Mouse (Mus musculus) MEL (cell line): ENCODE results near the gene Ptpro. TPM values are rescaled to one million over a fixed set of nuclear protein-coding genes. Genes with fewer than 3 reads are reported as not detected.

Experiments
- DNase-seq: peaks from one replicate; pipeline ENCODE4 v3.0.0; 2011; ENCODE audit warnings: low read depth, low spot score
- H3K27ac ChIP-seq: 2 replicates; pipeline ENCODE4 v1.5.1; 2012; ENCODE audit warnings: low read depth, mild to moderate bottlenecking, control low read depth, low read length, moderate library complexity; ENCODE audit not compliant: control insufficient read depth
- H3K27me3 ChIP-seq, 2 experiments: fragments of 150-350 bp in 1 of 2; sonication (generic) in 1 of 2; 2 replicates each; pipeline ENCODE4 v1.6.1; 2012; ENCODE audit warnings: low read length in 2 of 2, mild to moderate bottlenecking in 2 of 2, improper control_type of control experiment in 1 of 2, moderate library complexity in 1 of 2; ENCODE audit not compliant: insufficient read depth in 2 of 2, control insufficient read depth in 1 of 2
- H3K36me3 ChIP-seq, 2 experiments: 2 replicates each; pipeline ENCODE4 v1.6.1; 2012 to 2014; ENCODE audit warnings: low read length in 2 of 2, improper control_type of control experiment in 1 of 2, inconsistent platforms in 1 of 2, mild to moderate bottlenecking in 1 of 2; ENCODE audit not compliant: insufficient read depth in 2 of 2, control insufficient read depth in 1 of 2
- H3K4me1 ChIP-seq, 2 experiments: fragments of 150-350 bp in 1 of 2; sonication (generic) in 1 of 2; 2 replicates each; pipeline ENCODE4 v1.6.1; 2012; ENCODE audit warnings: low read length in 2 of 2, improper control_type of control experiment in 1 of 2, mild to moderate bottlenecking in 1 of 2; ENCODE audit not compliant: insufficient read depth in 2 of 2, control insufficient read depth in 1 of 2
- H3K4me3 ChIP-seq, 2 experiments: fragments of 150-350 bp in 1 of 2; sonication (generic) in 1 of 2; 2 replicates each; pipeline ENCODE4 v1.5.1; 2012; ENCODE audit warnings: low read depth in 2 of 2, low read length in 2 of 2, mild to moderate bottlenecking in 2 of 2, moderate library complexity in 2 of 2, control low read depth in 1 of 2, improper control_type of control experiment in 1 of 2; ENCODE audit not compliant: control insufficient read depth in 1 of 2, insufficient read depth in 1 of 2
- H3K79me2 ChIP-seq: 2 replicates; pipeline ENCODE4 v1.6.1; 2012; ENCODE audit warnings: mild to moderate bottlenecking, low read length, moderate library complexity; ENCODE audit not compliant: control insufficient read depth, poor library complexity, insufficient read depth
- H3K9ac ChIP-seq: 2 replicates; pipeline ENCODE4 v1.6.1; 2012; ENCODE audit warnings: low read depth, mild to moderate bottlenecking, control low read depth, low read length, moderate library complexity; ENCODE audit not compliant: control insufficient read depth, poor library complexity, severe bottlenecking
- H3K9me3 ChIP-seq: fragments of 150-350 bp; sonication (generic); replicated peaks from 2 replicates; pipeline ENCODE4 v1.6.1; 2012; ENCODE audit warnings: mild to moderate bottlenecking, low read length, improper control_type of control experiment, moderate library complexity; ENCODE audit not compliant: insufficient read depth
- CHD2 ChIP-seq: IDR thresholded peaks from 2 replicates; pipeline ENCODE4 v1.6.1; 2011; ENCODE audit warnings: low read length, improper control_type of control experiment
- CTCF ChIP-seq, 3 experiments: IDR thresholded peaks in 2 of 3; conservative IDR thresholded peaks in 1 of 3; 2 replicates each; pipeline ENCODE4 v1.5.1; 2011 to 2012; ENCODE audit warnings: low read length in 3 of 3, low read depth in 2 of 3, mild to moderate bottlenecking in 2 of 3, improper control_type of control experiment in 1 of 3, inconsistent platforms in 1 of 3, mixed read lengths in 1 of 3, moderate library complexity in 1 of 3; ENCODE audit not compliant: control insufficient read depth in 1 of 3, insufficient read depth in 1 of 3, poor library complexity in 1 of 3, severe bottlenecking in 1 of 3
- E2F4 ChIP-seq: IDR thresholded peaks from 2 replicates; pipeline ENCODE4 v1.6.1; 2011; ENCODE audit warnings: low read depth, low read length, improper control_type of control experiment, borderline replicate concordance
- ELF1 ChIP-seq: IDR thresholded peaks from 2 replicates; pipeline ENCODE4 v1.6.1; 2014; ENCODE audit warnings: low read depth, mild to moderate bottlenecking, inconsistent platforms, low read length, improper control_type of control experiment, moderate library complexity
- ETS1 ChIP-seq: IDR thresholded peaks from 2 replicates; pipeline ENCODE4 v1.6.1; 2012; ENCODE audit warnings: low read depth, mild to moderate bottlenecking, inconsistent platforms, low read length, improper control_type of control experiment, moderate library complexity
- GABPA ChIP-seq: IDR thresholded peaks from 2 replicates; pipeline ENCODE4 v1.6.1; 2012; ENCODE audit warnings: low read depth, mild to moderate bottlenecking, inconsistent platforms, low read length, improper control_type of control experiment, moderate library complexity
- JUND ChIP-seq: IDR thresholded peaks from 2 replicates; pipeline ENCODE4 v1.6.1; 2011; ENCODE audit warnings: low read depth, mild to moderate bottlenecking, improper control_type of control experiment, low read length
- MAZ ChIP-seq: IDR thresholded peaks from 2 replicates; pipeline ENCODE4 v1.6.1; 2012; ENCODE audit warnings: low read depth, mild to moderate bottlenecking, inconsistent platforms, low read length, improper control_type of control experiment
- MEF2A ChIP-seq: IDR thresholded peaks from 2 replicates; pipeline ENCODE4 v1.6.1; 2014; ENCODE audit warnings: low read depth, mild to moderate bottlenecking, inconsistent platforms, low read length, improper control_type of control experiment; ENCODE audit not compliant: poor library complexity, insufficient replicate concordance, severe bottlenecking; ENCODE audit errors: extremely low read depth
- MXI1 ChIP-seq: IDR thresholded peaks from 2 replicates; pipeline ENCODE4 v1.6.1; 2011; ENCODE audit warnings: mild to moderate bottlenecking, low read depth, low read length, improper control_type of control experiment
- NELFE ChIP-seq: IDR thresholded peaks from 2 replicates; pipeline ENCODE4 v1.6.1; 2011; ENCODE audit warnings: low read depth, low read length, improper control_type of control experiment
- RCOR1 ChIP-seq: IDR thresholded peaks from 2 replicates; pipeline ENCODE4 v1.6.1; 2012; ENCODE audit warnings: low read depth, mild to moderate bottlenecking, inconsistent platforms, low read length, improper control_type of control experiment
- SIN3A ChIP-seq: IDR thresholded peaks from 2 replicates; pipeline ENCODE4 v1.6.1; 2012; ENCODE audit warnings: low read length, improper control_type of control experiment, inconsistent platforms
- SMC3 ChIP-seq: IDR thresholded peaks from 2 replicates; pipeline ENCODE4 v1.6.1; 2011; ENCODE audit warnings: low read depth, low read length, improper control_type of control experiment
- TAL1 ChIP-seq: IDR thresholded peaks from 2 replicates; pipeline ENCODE4 v1.6.1; 2012; ENCODE audit warnings: mild to moderate bottlenecking, inconsistent platforms, low read length, moderate library complexity, mixed read lengths
- TCF12 ChIP-seq: IDR thresholded peaks from 2 replicates; pipeline ENCODE4 v1.6.1; 2014; ENCODE audit warnings: low read depth, mild to moderate bottlenecking, inconsistent platforms, low read length, improper control_type of control experiment, moderate library complexity
- UBTF ChIP-seq: IDR thresholded peaks from 2 replicates; pipeline ENCODE4 v1.6.1; 2012; ENCODE audit warnings: low read depth, mild to moderate bottlenecking, inconsistent platforms, low read length, improper control_type of control experiment, moderate library complexity, borderline replicate concordance; ENCODE audit not compliant: insufficient read depth
- USF2 ChIP-seq, 2 experiments: IDR thresholded peaks; 2 replicates each; pipeline ENCODE4 v1.6.1; 2011 to 2012; ENCODE audit warnings: improper control_type of control experiment in 2 of 2, low read length in 2 of 2, borderline replicate concordance in 1 of 2, inconsistent platforms in 1 of 2, low read depth in 1 of 2, mild to moderate bottlenecking in 1 of 2; ENCODE audit not compliant: insufficient read depth in 1 of 2
- ZC3H11A ChIP-seq: IDR thresholded peaks from 2 replicates; pipeline ENCODE4 v1.6.1; 2012; ENCODE audit warnings: low read depth, mild to moderate bottlenecking, inconsistent platforms, low read length, improper control_type of control experiment
- ZKSCAN1 ChIP-seq: IDR thresholded peaks from 2 replicates; pipeline ENCODE4 v1.6.1; 2012; ENCODE audit warnings: low read depth, mild to moderate bottlenecking, inconsistent platforms, low read length, improper control_type of control experiment, moderate library complexity
- ZMIZ1 ChIP-seq: IDR thresholded peaks from 2 replicates; pipeline ENCODE4 v1.6.1; 2012; ENCODE audit warnings: low read depth, mild to moderate bottlenecking, inconsistent platforms, low read length, improper control_type of control experiment, moderate library complexity
- ZNF384 ChIP-seq: IDR thresholded peaks from 2 replicates; pipeline ENCODE4 v1.6.1; 2012; ENCODE audit warnings: low read depth, mild to moderate bottlenecking, inconsistent platforms, low read length, improper control_type of control experiment
- polyA plus RNA-seq, 2 experiments: library from polyadenylated mRNA; stranded (reverse) in 1 of 2; unstranded in 1 of 2; fragments of >175 nt in 1 of 2; fragments of >200 nt in 1 of 2; gene quantifications; 2 replicates each; pipeline versions ENCODE4 v1.2.1 to v1.2.4; 2012; ENCODE audit warnings: low replicate concordance in 2 of 2, low read depth in 1 of 2; ENCODE audit not compliant: insufficient read length in 2 of 2, insufficient read depth in 1 of 2, missing spikeins in 1 of 2
- total RNA-seq: library from RNA; depleted of rRNA; stranded (reverse); fragments of 300-350 nt; gene quantifications from 2 replicates; pipeline ENCODE4 v1.2.3, GENCODE M21; 2012

The Ptpro gene
- total and polyA plus RNA-seq, 3 experiments = not detected

DNA sequence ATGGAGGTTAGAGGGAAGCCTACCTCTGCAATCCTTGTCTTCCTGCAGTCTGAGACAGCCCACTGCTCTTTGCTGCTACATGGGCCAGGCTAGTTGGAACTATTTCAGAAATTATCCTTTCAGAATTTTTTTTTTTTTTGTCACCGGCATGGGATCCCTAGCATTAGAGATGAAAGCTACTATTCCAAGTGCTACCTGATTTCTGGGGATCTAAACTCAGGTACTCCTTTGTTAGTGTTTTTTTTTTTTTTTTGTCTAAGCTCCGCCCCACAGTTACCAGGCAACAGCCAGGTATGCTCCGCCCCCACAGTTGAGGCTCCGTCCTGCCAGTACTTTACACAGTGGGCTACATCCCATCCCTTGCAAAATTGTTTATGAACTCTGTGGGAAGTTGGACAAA lies 76.1 kb downstream of the Ptpro start:
- no peak for DNase-seq
- Histone ChIP-seq H3K27ac (no peak overlapping the region), H3K4me1 (no peaks in the 10 kb centered on the region), H3K27me3 (no peaks in the 10 kb centered on the region), H3K4me3 (no peak overlapping the region), H3K79me2 (no peaks in the 10 kb centered on the region), H3K9me3 (no peaks in the 10 kb centered on the region), H3K9ac (no peak overlapping the region), H3K36me3 (no peaks in the 10 kb centered on the region)
- no peak for TF ChIP-seq NELFE
- TF ChIP-seq JUND = no peak
- TF ChIP-seq UBTF = no peak
- TF ChIP-seq GABPA = no peak
- TF ChIP-seq ELF1 = no peak
- TF ChIP-seq RCOR1 = no peak
- no peak for TF ChIP-seq ZC3H11A
- TF ChIP-seq ZMIZ1 = no peak
- no peak for TF ChIP-seq MAZ
- no peak for TF ChIP-seq CTCF (IDR thresholded peaks at IDR 0.05 in 2 of 3, conservative IDR thresholded peaks at IDR 0.05 in 1 of 3; ENCODE audit: control insufficient read depth in 1 of 3, insufficient read depth in 1 of 3, low read depth in 2 of 3, low read length in 3 of 3, poor library complexity in 1 of 3, severe bottlenecking in 1 of 3)
- no peak for TF ChIP-seq ETS1
- TF ChIP-seq ZKSCAN1 = no peak
- no peak for TF ChIP-seq CHD2
- no peak for TF ChIP-seq USF2 (IDR thresholded peaks at IDR 0.05; ENCODE audit: borderline replicate concordance in 1 of 2, insufficient read depth in 1 of 2, low read depth in 1 of 2, low read length in 2 of 2)
- no peak for TF ChIP-seq TCF12
- TF ChIP-seq ZNF384 = no peak
- no peak for TF ChIP-seq E2F4
- TF ChIP-seq MXI1 = no peak

DNA sequence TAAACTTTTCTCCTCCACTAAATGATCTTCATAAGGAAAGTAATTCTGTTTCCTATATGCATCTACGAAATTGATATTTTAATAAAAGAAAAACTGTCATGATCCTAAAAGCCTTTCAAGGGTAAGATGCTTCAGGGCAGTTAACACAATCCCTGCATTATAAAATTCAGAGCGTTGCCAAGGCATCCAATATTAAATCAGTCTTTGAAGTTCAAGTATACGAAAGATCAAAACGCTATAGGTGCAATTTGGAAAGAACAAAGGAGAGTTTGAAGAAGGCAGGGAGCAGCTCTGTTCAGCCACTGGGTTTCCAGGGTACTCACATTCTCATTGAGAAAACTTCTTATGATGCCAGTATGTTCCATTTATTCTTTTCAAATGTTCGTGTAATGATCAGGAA lies 78.7 kb downstream of the Ptpro start:
- Histone ChIP-seq H3K9ac (no peak overlapping the region), H3K4me1 (no peaks in the 10 kb centered on the region), H3K36me3 (no peaks in the 10 kb centered on the region), H3K9me3 (no peaks in the 10 kb centered on the region), H3K27me3 (no peaks in the 10 kb centered on the region), H3K4me3 (no peak overlapping the region), H3K79me2 (no peaks in the 10 kb centered on the region)
- no peak for DNase-seq
- no peak for TF ChIP-seq MXI1
- TF ChIP-seq GABPA = no peak
- no peak for TF ChIP-seq RCOR1
- no peak for TF ChIP-seq SIN3A
- no peak for TF ChIP-seq TAL1
- no peak for TF ChIP-seq MAZ
- TF ChIP-seq SMC3 = no peak
- TF ChIP-seq UBTF = no peak
- no peak for TF ChIP-seq ELF1
- TF ChIP-seq E2F4 = no peak
- TF ChIP-seq ZC3H11A = no peak
- no peak for TF ChIP-seq MEF2A
- TF ChIP-seq, all 39 proteins: peak for 0
- no peak overlapping the region for H3K27ac ChIP-seq
